Mouse (Mus musculus): ENCODE data around the gene Ankrd33.

GRCm38 (mm10) chr15:101105496-101105994, 10.0 kb upstream of the Ankrd33 start:
- TF ChIP-seq CTCF (IDR thresholded peaks at IDR 0.05; ENCODE audit: low read depth, low read length) (no peak), GATA1 (IDR thresholded peaks at IDR 0.05; ENCODE audit: borderline replicate concordance, low read length) (no peak), POLR2AphosphoS5 (IDR thresholded peaks at IDR 0.05; ENCODE audit: insufficient replicate concordance, low read depth, low read length) (no peak)

Measured in G1E (cell line).